Mouse (Mus musculus) thymus, postnatal 0 days (tissue): Measurements from ENCODE around the gene Hhipl2. TPM values are rescaled to one million over a fixed set of nuclear protein-coding genes. Genes with fewer than 3 reads are reported as not detected.

Experiments
- polyA plus RNA-seq: library from polyadenylated mRNA; unstranded; fragments of >200 nt; fragmentation: Nextera tagmentation; extraction: Ambion mirVana; gene quantifications from 2 replicates; pipeline ENCODE4 v1.2.1, GENCODE M21; 2015

Hhipl2 gene
- polyA plus RNA-seq, 1 experiment from 2014 or later: 1.9 TPM

Other genes starting within 250 kb of the Hhipl2 start
- 8.6 and 11.3 TPM in 2 replicates for gene Disp1, start 196.7 kb upstream of the Hhipl2 start, polyA plus RNA-seq
- 28.2 and 29.7 TPM in 2 replicates for gene Aida, start 121.6 kb upstream of the Hhipl2 start, polyA plus RNA-seq
- 55.3 and 63.5 TPM in 2 replicates for gene Brox, start 120.9 kb upstream of the Hhipl2 start, polyA plus RNA-seq
- 69.8 and 81.6 TPM in 2 replicates for gene Mia3, start 48.7 kb upstream of the Hhipl2 start, polyA plus RNA-seq
- 18.3 and 22.0 TPM in 2 replicates for gene Taf1a, start 29.2 kb upstream of the Hhipl2 start, polyA plus RNA-seq